Mouse (Mus musculus) forebrain, embryonic 11.5 days (tissue): ENCODE results near the gene Ptgs1. TPM values are rescaled to one million over a fixed set of nuclear protein-coding genes. Genes with fewer than 3 reads are reported as not detected.

ENCODE experiments used
- ATAC-seq: fragments of 200-750 bp; cut with Nextera tagmentation; replicated peaks from 2 replicates; pipeline ENCODE4 v1.8.0; 2017; ENCODE audit warnings: moderate TSS enrichment; ENCODE audit not compliant: low FRiP score
- DNase-seq: peaks from one replicate; pipeline ENCODE4 v3.0.0-alpha.2; 2017; ENCODE audit warnings: low spot score
- H3K27ac ChIP-seq: fragments of 300-500 bp; sonication (generic); 2 replicates; pipeline ENCODE4 v1.5.1; 2014; ENCODE audit warnings: low read depth, low read length
- H3K27me3 ChIP-seq: fragments of 300-500 bp; sonication (generic); 2 replicates; pipeline ENCODE4 v1.6.1; 2014; ENCODE audit warnings: mild to moderate bottlenecking, low read length, mixed read lengths; ENCODE audit not compliant: control insufficient read depth, insufficient read depth
- H3K36me3 ChIP-seq: fragments of 300-500 bp; sonication (generic); 2 replicates; pipeline ENCODE4 v1.6.1; 2014; ENCODE audit warnings: mild to moderate bottlenecking, low read length, moderate library complexity, mixed read lengths; ENCODE audit not compliant: control insufficient read depth, insufficient read depth
- H3K4me1 ChIP-seq: fragments of 300-500 bp; sonication (generic); replicated peaks from 2 replicates; pipeline ENCODE4 v1.6.1; 2014; ENCODE audit warnings: low read length, mixed read lengths; ENCODE audit not compliant: control insufficient read depth, insufficient read depth
- H3K4me2 ChIP-seq: fragments of 300-500 bp; sonication (generic); 2 replicates; pipeline ENCODE4 v1.6.1; 2014; ENCODE audit warnings: low read depth, mild to moderate bottlenecking, low read length, moderate library complexity, mixed read lengths; ENCODE audit not compliant: severe bottlenecking
- H3K4me3 ChIP-seq: fragments of 300-500 bp; sonication (generic); 2 replicates; pipeline ENCODE4 v1.5.1; 2014; ENCODE audit warnings: low read depth, low read length
- H3K9ac ChIP-seq: fragments of 300-500 bp; sonication (generic); 2 replicates; pipeline ENCODE4 v1.6.1; 2014; ENCODE audit warnings: low read length
- H3K9me3 ChIP-seq: fragments of 300-500 bp; sonication (generic); 2 replicates; pipeline ENCODE4 v1.6.1; 2016; ENCODE audit warnings: low read length, mixed read lengths; ENCODE audit not compliant: control insufficient read depth
- WGBS: fragments of 180-500 bp; shearing (Covaris S2); extraction: QIAGEN DNeasy Blood & Tissue Kit; methylation state at CpG from one replicate; pipeline ENCODE4 v1.1.7; 2014; 5-methylcytosine and 5-hydroxymethylcytosine counted together
- polyA plus RNA-seq: library from polyadenylated mRNA; unstranded; fragments of >200 nt; fragmentation: Nextera tagmentation; extraction: Ambion mirVana; gene quantifications from 2 replicates; pipeline ENCODE4 v1.2.1, GENCODE M21; 2014

Gene Ptgs1
- polyA plus RNA-seq, 1 experiment from 2014 or later = 2.8 TPM

- DNase-seq (no peak), ATAC-seq (no peak)
- no peak overlapping the region for H3K4me2 ChIP-seq
- H3K4me1 ChIP-seq = no peaks in the 10 kb centered on the region
- H3K36me3 ChIP-seq = no peaks in the 10 kb centered on the region
- H3K27ac ChIP-seq = no peak overlapping the region
- 85% methylated on average over 3 of the region's 3 CpGs for WGBS
- H3K27me3 ChIP-seq = no peaks in the 10 kb centered on the region
- no peak overlapping the region for H3K9ac ChIP-seq
- H3K4me3 ChIP-seq = no peak overlapping the region
- no peaks in the 10 kb centered on the region for H3K9me3 ChIP-seq
Measured at GRCm38 (mm10) chr2:36244705-36245104, 14.5 kb downstream of the Ptgs1 start.

GRCm38 (mm10) chr2:36247964-36248363 is 17.7 kb downstream of the Ptgs1 start:
- H3K4me2 ChIP-seq = no peak overlapping the region
- no peak overlapping the region for H3K4me3 ChIP-seq
- ATAC-seq (no peak), DNase-seq (no peak)
- no peaks in the 10 kb centered on the region for H3K9me3 ChIP-seq
- H3K27ac ChIP-seq = no peak overlapping the region
- no peak overlapping the region for H3K9ac ChIP-seq
- WGBS = 74% methylated on average over 3 of the region's 3 CpGs
- no peaks in the 10 kb centered on the region for H3K4me1 ChIP-seq
- H3K36me3 ChIP-seq = no peaks in the 10 kb centered on the region
- no peaks in the 10 kb centered on the region for H3K27me3 ChIP-seq

GRCm38 (mm10) chr2:36251156-36251555 is 20.9 kb downstream of the Ptgs1 start:
- Histone ChIP-seq H3K36me3 (no peaks in the 10 kb centered on the region), H3K27me3 (no peaks in the 10 kb centered on the region), H3K4me3 (no peak overlapping the region), H3K9ac (no peak overlapping the region), H3K4me1 (no peaks in the 10 kb centered on the region), H3K4me2 (no peak overlapping the region), H3K9me3 (no peaks in the 10 kb centered on the region), H3K27ac (no peak overlapping the region)
- 84% methylated on average over 8 of the region's 8 CpGs for WGBS
- DNase-seq = no peak
- ATAC-seq = no peak

- no peak overlapping the region for H3K27ac ChIP-seq
- H3K36me3 ChIP-seq = no peaks in the 10 kb centered on the region
- H3K4me1 ChIP-seq = no peaks in the 10 kb centered on the region
- H3K9me3 ChIP-seq = no peaks in the 10 kb centered on the region
- no peak overlapping the region for H3K4me2 ChIP-seq
- 87% methylated on average over 4 of the region's 4 CpGs for WGBS
- DNase-seq (no peak), ATAC-seq (no peak)
- H3K27me3 ChIP-seq = no peaks in the 10 kb centered on the region
- H3K4me3 ChIP-seq = no peak overlapping the region
- no peak overlapping the region for H3K9ac ChIP-seq
Measured at GRCm38 (mm10) chr2:36252505-36252904, 22.3 kb downstream of the Ptgs1 start.

- no peak for ATAC-seq
Measured at GRCm38 (mm10) chr2:36254445-36254844, 24.2 kb downstream of the Ptgs1 start.

GRCm38 (mm10) chr2:36256931-36257330 is 26.7 kb downstream of the Ptgs1 start:
- no peaks in the 10 kb centered on the region for H3K9me3 ChIP-seq

More at GRCm38 (mm10) chr2:36254445-36254844, 24.2 kb downstream of the Ptgs1 start:
- no peaks in the 10 kb centered on the region for H3K27me3 ChIP-seq
- no peaks in the 10 kb centered on the region for H3K36me3 ChIP-seq
- no peak for DNase-seq
- whole genome bisulfite sequencing = 92% methylated on average over 2 of the region's 2 CpGs
- no peak overlapping the region for H3K27ac ChIP-seq
- no peak overlapping the region for H3K4me3 ChIP-seq
- no peak overlapping the region for H3K4me2 ChIP-seq
- no peaks in the 10 kb centered on the region for H3K9me3 ChIP-seq
- H3K4me1 ChIP-seq = no peaks in the 10 kb centered on the region
- H3K9ac ChIP-seq = no peak overlapping the region

GRCm38 (mm10) chr2:36259382-36259781 is 29.2 kb downstream of the Ptgs1 start:
- Histone ChIP-seq H3K9me3 (no peaks in the 10 kb centered on the region), H3K36me3 (no peaks in the 10 kb centered on the region), H3K9ac (no peak overlapping the region), H3K27ac (no peak overlapping the region), H3K4me3 (no peak overlapping the region), H3K27me3 (no peaks in the 10 kb centered on the region), H3K4me2 (no peak overlapping the region), H3K4me1 (no peaks in the 10 kb centered on the region)
- DNase-seq (no peak), ATAC-seq (no peak)
- WGBS = 75% methylated on average over 4 of the region's 4 CpGs

More at GRCm38 (mm10) chr2:36256931-36257330, 26.7 kb downstream of the Ptgs1 start:
- DNase-seq (no peak), ATAC-seq (no peak)
- H3K4me2 ChIP-seq = no peak overlapping the region
- no peaks in the 10 kb centered on the region for H3K4me1 ChIP-seq
- no peaks in the 10 kb centered on the region for H3K27me3 ChIP-seq
- H3K36me3 ChIP-seq = no peaks in the 10 kb centered on the region
- no peak overlapping the region for H3K9ac ChIP-seq
- no peak overlapping the region for H3K27ac ChIP-seq
- no peak overlapping the region for H3K4me3 ChIP-seq

- Histone ChIP-seq H3K27ac (no peak overlapping the region), H3K36me3 (no peaks in the 10 kb centered on the region), H3K4me1 (no peaks in the 10 kb centered on the region), H3K4me2 (no peak overlapping the region), H3K4me3 (no peak overlapping the region), H3K27me3 (no peaks in the 10 kb centered on the region), H3K9ac (no peak overlapping the region), H3K9me3 (no peaks in the 10 kb centered on the region)
- WGBS = 83% methylated on average over 6 of the region's 6 CpGs
- DNase-seq (no peak), ATAC-seq (no peak)
Measured at GRCm38 (mm10) chr2:36259798-36260540, 29.7 kb downstream of the Ptgs1 start.

- ATAC-seq (no peak), DNase-seq (no peak)
- H3K9me3 ChIP-seq = no peaks in the 10 kb centered on the region
- no peak overlapping the region for H3K27ac ChIP-seq
- WGBS = 88% methylated on average over 4 of the region's 4 CpGs
- no peak overlapping the region for H3K9ac ChIP-seq
- no peaks in the 10 kb centered on the region for H3K4me1 ChIP-seq
- H3K4me2 ChIP-seq = no peak overlapping the region
- no peaks in the 10 kb centered on the region for H3K36me3 ChIP-seq
- H3K27me3 ChIP-seq = no peaks in the 10 kb centered on the region
- no peak overlapping the region for H3K4me3 ChIP-seq
Measured at GRCm38 (mm10) chr2:36262025-36262424, 31.8 kb downstream of the Ptgs1 start.
